Mouse (Mus musculus): ENCODE results near the gene Tpk1.
"Not testable (repeated sequence)": the region's sequence is repeated elsewhere in the genome, so short reads cannot be mapped to it uniquely, and the experiment has no call there.

Tpk1 gene

GRCm38 (mm10) chr6:43638865-43639264 lies 27.2 kb downstream of the Tpk1 start:
- DNase-seq: no peak

GRCm38 (mm10) chr6:43638119-43638518 lies 28.0 kb downstream of the Tpk1 start:
- no peak for DNase-seq

DNA sequence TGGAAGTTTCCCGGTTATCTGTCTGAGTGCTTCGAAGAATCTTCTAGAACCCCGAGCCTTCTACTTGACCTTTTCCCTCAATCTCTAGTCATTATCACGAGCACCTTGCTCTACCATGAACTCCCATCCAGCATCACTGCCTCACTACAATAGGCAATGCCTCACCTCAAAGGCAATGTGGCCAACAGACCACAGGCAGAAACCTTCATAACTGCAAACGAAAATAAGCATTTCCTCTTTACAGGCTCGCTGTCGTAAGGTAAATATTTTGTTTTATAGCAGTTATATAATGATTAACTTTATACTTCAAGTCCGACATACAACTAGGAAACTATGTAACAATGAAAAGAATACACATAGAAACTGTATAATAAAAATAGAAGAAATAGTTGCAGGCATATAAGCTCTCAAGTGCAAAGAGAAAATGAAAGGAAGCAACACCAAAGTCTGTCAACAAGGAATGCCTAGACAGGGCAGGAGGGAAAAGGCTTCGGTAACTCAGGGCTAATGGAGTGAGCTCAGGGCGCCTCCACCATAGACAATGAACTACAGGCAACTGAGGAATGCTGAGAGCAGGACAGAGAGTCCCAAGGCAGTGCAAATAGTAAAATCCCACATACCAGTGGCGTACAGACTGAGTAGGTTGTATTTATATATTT lies 29.0 kb downstream of the Tpk1 start:
- DNase-seq: no peak

DNA sequence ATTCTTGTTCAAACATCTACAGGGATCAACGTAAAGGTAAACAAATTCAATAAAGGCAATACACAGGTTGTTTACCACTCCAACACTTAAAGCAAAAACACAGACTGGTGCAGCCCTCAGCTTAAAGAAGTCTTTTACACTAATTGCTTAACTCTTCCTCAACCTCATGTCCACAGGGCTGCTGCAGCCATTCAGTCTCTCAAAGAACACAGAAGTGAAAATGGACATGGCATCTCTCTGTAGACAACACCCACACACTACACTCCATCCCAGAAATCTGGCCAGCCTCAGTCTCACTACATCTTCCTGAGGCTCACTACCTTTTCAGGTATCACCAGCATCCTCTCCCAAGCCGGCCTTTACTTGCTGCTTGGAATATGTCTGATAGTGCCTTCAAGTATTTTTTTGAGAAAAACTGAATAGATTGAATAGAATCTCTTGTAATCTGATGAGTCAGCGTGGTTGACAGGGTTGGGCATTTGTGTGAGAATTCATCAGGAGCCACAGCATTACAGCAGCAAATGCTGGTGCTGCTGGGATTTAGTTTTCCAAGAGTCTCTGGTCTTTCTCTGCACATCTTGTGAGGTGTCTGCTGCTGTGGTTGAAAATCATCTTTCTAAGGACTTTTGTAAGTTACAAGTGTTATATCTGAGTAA lies 32.6 kb downstream of the Tpk1 start:
- DNase-seq: no peak

DNA sequence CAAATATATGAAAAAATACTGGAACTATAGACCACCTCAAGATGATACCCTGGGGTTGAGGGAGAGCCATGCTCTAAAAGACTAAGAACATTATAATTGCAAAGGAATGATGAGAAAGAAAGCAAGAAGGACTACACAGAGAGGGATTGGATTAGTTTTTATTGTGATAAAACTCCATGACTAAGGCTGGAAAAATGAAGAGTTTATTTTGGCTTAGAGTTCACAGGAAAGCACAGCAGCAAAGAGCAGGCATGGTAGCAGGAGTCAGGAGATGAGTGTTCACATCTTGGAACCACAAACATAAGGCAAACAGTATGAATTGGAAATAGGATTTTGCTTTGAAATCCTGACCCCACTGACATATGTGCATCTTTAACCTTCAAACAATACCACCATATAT lies 33.2 kb downstream of the Tpk1 start:
- DNase-seq: no peak

DNA sequence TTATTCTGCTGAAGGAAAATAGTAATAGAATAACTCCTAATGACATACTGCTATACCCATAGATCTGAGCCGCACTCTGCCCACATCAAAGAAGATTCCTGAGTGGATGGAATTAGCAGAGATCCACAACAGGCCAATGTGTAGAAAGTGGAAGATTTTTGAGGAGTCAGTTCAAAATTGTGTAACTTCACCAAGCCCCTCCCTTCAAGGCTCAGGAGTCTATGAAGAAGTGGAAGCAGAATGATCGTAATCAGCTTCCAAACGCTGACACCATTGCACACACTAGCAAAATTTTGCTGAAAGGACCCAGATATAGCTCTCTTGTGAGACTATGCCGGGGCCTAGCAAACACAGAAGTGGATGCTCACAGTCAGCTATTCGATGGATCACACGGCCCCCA lies 42.6 kb downstream of the Tpk1 start:
- not testable (repeated sequence) for DNase-seq

DNA sequence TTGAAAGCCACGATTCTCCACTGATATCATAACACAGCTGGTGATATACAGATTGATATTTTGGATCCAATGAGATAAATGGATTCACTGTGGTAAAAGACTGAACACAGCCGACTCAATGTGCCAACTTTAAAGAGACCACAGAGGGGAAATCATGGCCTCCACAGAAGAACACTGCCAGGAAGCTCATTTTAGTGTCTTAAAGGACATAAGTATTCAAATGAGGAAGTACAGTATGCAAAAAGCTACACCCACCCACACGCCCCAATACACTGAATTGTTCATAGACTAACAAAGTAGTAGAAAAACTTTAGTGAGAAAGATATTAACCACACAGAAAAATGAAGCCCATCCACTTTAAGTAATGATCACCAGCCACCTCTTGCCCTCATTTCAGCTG lies 46.8 kb downstream of the Tpk1 start:
- no peak for DNase-seq

GRCm38 (mm10) chr6:43611770-43612169 lies 54.3 kb downstream of the Tpk1 start:
- no peak for DNase-seq

GRCm38 (mm10) chr6:43590841-43591541 lies 75.1 kb downstream of the Tpk1 start:
- no peak for DNase-seq

GRCm38 (mm10) chr6:43585274-43585673 lies 80.8 kb downstream of the Tpk1 start:
- no peak for DNase-seq

GRCm38 (mm10) chr6:43581809-43582208 lies 84.3 kb downstream of the Tpk1 start:
- DNase-seq: no peak

- DNase-seq: no peak
Measured at GRCm38 (mm10) chr6:43567885-43568284, 98.2 kb downstream of the Tpk1 start.

DNA sequence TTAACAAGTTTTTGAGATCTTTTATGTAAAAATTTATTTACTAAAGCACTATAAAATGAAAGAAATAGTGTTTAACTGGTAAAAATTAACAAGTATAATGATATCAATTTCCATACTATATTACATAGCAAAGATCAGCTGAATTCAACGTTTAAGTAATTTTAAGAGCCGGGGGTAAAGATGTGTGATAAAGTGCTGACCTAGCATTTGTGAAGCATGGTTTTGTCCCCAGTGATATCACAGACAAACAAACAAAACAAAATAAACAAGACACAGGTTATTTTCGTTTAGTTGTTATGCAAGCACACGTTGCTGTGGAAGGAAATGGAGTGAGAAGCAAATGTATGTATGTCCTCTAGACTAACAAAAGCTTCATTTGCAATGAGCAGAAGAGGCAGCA lies 103.6 kb downstream of the Tpk1 start:
- DNase-seq: no peak

- DNase-seq: no peak
Measured at GRCm38 (mm10) chr6:43551410-43551809, 114.7 kb downstream of the Tpk1 start.

DNA sequence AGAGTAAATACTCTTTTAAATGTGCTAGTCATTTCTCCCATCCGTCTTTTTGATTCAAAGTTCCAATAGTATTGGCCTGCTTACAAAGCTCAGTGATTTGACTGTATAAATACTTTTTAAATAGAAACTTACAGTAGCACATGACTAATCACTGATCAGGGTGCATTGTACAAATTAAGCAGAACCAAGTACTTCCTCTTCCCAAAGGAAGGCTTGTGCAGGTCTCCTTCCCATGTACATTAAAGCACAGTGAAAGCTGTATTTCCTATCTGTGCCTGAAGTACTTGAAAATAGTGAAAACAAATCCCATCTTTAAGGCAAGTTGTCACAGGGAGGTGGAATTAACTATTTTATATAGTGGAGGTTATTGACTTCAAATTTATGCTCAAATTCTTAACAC lies 119.5 kb downstream of the Tpk1 start:
- no peak for DNase-seq

GRCm38 (mm10) chr6:43537252-43537870 lies 128.7 kb downstream of the Tpk1 start:
- no peak for DNase-seq

GRCm38 (mm10) chr6:43535459-43535858 lies 130.6 kb downstream of the Tpk1 start:
- DNase-seq: no peak

- DNase-seq: no peak
Measured at GRCm38 (mm10) chr6:43533323-43533722, 132.8 kb downstream of the Tpk1 start.

GRCm38 (mm10) chr6:43532822-43533221 lies 133.3 kb downstream of the Tpk1 start:
- no peak for DNase-seq

- DNase-seq: no peak
Measured at GRCm38 (mm10) chr6:43531996-43532395, 134.1 kb downstream of the Tpk1 start.

- no peak for DNase-seq
Measured at GRCm38 (mm10) chr6:43528996-43529395, 137.1 kb downstream of the Tpk1 start.

- DNase-seq: no peak
Measured at GRCm38 (mm10) chr6:43525028-43525427, 141.1 kb downstream of the Tpk1 start.

GRCm38 (mm10) chr6:43522046-43522445 lies 144.0 kb downstream of the Tpk1 start:
- DNase-seq: peak; percentile 8

- no peak for DNase-seq
Measured at GRCm38 (mm10) chr6:43520218-43520617, 145.9 kb downstream of the Tpk1 start.
